Mouse (Mus musculus) left cerebral cortex, postnatal 10 days (tissue): ENCODE results near the gene Scgb1b3. TPM values are rescaled to one million over a fixed set of nuclear protein-coding genes. Genes with fewer than 3 reads are reported as not detected.

Source experiments
- DNase-seq, 2 experiments: peaks; one replicate each; pipeline ENCODE4 v3.0.0; 2021 to 2022; ENCODE audit warnings: low spot score in 2 of 2, mixed read lengths in 1 of 2; ENCODE audit errors: extremely low spot score in 1 of 2
- intact Hi-C: fragments of 180-260 bp; cut with DNase I; formaldehyde crosslinking; loops from one replicate; pipeline ENCODE4 v1.15.1; 2025
- total RNA-seq, 2 experiments: library from RNA; stranded (reverse); gene quantifications; 2 replicates each; pipeline ENCODE4 v1.2.3; 2021

Scgb1b3 gene
- not detected for total RNA-seq

DNA sequence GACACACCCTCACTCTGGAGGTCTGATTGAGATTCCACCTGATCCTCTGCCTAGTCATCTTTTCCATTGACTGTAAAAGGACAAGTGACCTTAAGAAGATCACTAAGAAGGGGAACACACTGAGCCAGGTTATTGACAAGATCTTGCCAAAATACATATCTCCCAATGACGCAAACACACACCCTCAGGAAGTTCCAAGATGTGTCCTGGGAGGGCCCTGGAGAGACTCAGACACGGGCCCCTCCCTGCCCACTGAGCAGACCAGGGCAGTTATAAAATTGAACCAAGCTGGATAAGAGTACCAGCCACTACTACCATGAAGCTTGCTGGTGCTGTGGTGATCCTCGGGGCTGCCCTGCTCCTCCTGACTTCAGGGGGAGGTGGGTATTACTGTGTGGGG, at the start of gene Scgb1b3:
Gene Scgb1b3, plus strand, starts transcription at position 301 of the 400 bp plus-strand sequence.
- intact Hi-C loops: no loop called here
- no peak for DNase-seq

DNA sequence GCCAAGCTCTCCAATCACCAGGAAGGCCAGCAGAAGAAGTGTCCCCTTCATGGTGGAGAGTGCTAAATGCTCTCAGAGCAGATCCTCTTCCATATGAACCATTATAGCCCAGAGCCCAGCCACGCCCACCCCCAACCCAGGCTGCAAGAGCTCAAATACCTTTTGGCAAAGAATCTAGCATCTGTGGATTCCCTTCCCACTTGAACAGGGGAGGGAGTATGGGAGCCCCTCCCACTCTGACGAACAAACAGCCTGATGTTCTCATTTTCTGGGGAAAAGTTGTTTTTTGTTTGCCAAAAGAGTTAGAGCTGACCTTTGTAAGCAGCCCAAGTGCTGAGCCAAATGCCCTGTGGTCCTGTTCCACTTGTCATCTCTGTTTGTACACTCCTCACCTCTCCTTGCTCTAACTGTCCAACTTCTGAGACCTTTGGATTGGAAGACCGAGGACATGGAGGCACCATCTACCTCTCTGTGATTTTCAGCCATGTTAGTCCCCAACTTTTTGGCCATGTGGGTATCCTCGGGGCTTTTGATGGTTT, 13.3 kb upstream of the Scgb1b3 start, which contains the start of gene Scgb2b3:
Gene Scgb2b3, minus strand, starts transcription at position 51 of the 539 bp plus-strand sequence.
- DNase-seq: no peak
- intact Hi-C loops: no loop called here

Other genes starting within 250 kb of the Scgb1b3 start
- gene Scn1b, start 248.6 kb upstream of the Scgb1b3 start, total RNA-seq: 100 to 1,000 TPM; 176 to 205 TPM
- gene Gramd1a, start 219.7 kb upstream of the Scgb1b3 start, total RNA-seq: 100 to 1,000 TPM; 131 to 138 TPM
- not detected for gene Scgb2b2, start 85.1 kb upstream of the Scgb1b3 start, total RNA-seq
- gene Scgb1b2, start 83.8 kb upstream of the Scgb1b3 start, total RNA-seq: not detected
- gene Scgb2b3, start 13.5 kb upstream of the Scgb1b3 start, total RNA-seq: not detected